Mouse (Mus musculus) small intestine, adult 2 months (tissue): ENCODE measurements around the gene Gpi1. TPM values are rescaled to one million over a fixed set of nuclear protein-coding genes. Genes with fewer than 3 reads are reported as not detected.
"Not testable (repeated sequence)": the region's sequence is repeated elsewhere in the genome, so short reads cannot be mapped to it uniquely, and the experiment has no call there.

Source experiments
- H3K27ac ChIP-seq: fragments of 200-500 bp; 2 replicates; pipeline ENCODE4 v1.5.1; 2012; ENCODE audit warnings: low read depth, low read length, control low read depth, inconsistent platforms; ENCODE audit not compliant: insufficient read depth
- H3K27me3 ChIP-seq: fragments of 200-500 bp; 2 replicates; pipeline ENCODE4 v1.6.1; 2012; ENCODE audit warnings: mild to moderate bottlenecking, moderate library complexity, low read length, inconsistent platforms; ENCODE audit not compliant: control insufficient read depth, insufficient read depth
- H3K36me3 ChIP-seq: fragments of 200-500 bp; 2 replicates; pipeline ENCODE4 v1.6.1; 2012; ENCODE audit warnings: mild to moderate bottlenecking, low read length, control low read depth, inconsistent platforms; ENCODE audit not compliant: control insufficient read depth, insufficient read depth
- H3K4me1 ChIP-seq: fragments of 200-500 bp; 2 replicates; pipeline ENCODE4 v1.6.1; 2012; ENCODE audit warnings: low read length, inconsistent platforms, mixed read lengths; ENCODE audit not compliant: control insufficient read depth, insufficient read depth, insufficient read length
- H3K4me3 ChIP-seq: fragments of 200-500 bp; 2 replicates; pipeline ENCODE4 v1.5.1; 2012; ENCODE audit warnings: low read depth, mild to moderate bottlenecking, control low read depth, inconsistent platforms, low read length, moderate library complexity
- CTCF ChIP-seq: fragments of 200-500 bp; IDR thresholded peaks from 2 replicates; pipeline ENCODE4 v1.5.1; 2012; ENCODE audit warnings: low read depth, mild to moderate bottlenecking, control low read depth, inconsistent platforms, low read length, moderate library complexity, mixed read lengths; ENCODE audit not compliant: insufficient replicate concordance, insufficient read length; ENCODE audit errors: extremely low read depth
- POLR2A ChIP-seq: fragments of 200-500 bp; IDR thresholded peaks from 2 replicates; pipeline ENCODE4 v1.6.1; 2012; ENCODE audit warnings: low read depth, mild to moderate bottlenecking, control low read depth, inconsistent platforms, low read length, moderate library complexity
- WGBS: fragments of 180-500 bp; shearing (Covaris S2); methylation state at CpG from one replicate; pipeline ENCODE4 v1.1.7; 2018; 5-methylcytosine and 5-hydroxymethylcytosine counted together
- polyA plus RNA-seq: library from polyadenylated mRNA; depleted of rRNA; stranded (reverse); fragments of >200 nt; gene quantifications from 2 replicates; pipeline ENCODE4 v1.2.3, GENCODE M21; 2012

The Gpi1 gene
- polyA plus RNA-seq, 1 experiment = 420 TPM

GRCm38 (mm10) chr7:34183356-34183755, 46.8 kb downstream of the Gpi1 start:
- peaks cover 23% of the 10 kb centered on the region for H3K36me3 ChIP-seq
- H3K27me3 ChIP-seq = no peaks in the 10 kb centered on the region
- no peaks in the 10 kb centered on the region for H3K4me1 ChIP-seq
- TF ChIP-seq CTCF (no peak), POLR2A (no peak)
- H3K4me3 ChIP-seq = no peak overlapping the region
- 96% methylated on average over 13 of the region's 13 CpGs for WGBS
- H3K27ac ChIP-seq = no peak overlapping the region

GRCm38 (mm10) chr7:34176241-34176640, 53.9 kb downstream of the Gpi1 start:
- not testable (repeated sequence) for H3K4me3 ChIP-seq, H3K4me1 ChIP-seq, H3K27me3 ChIP-seq, H3K27ac ChIP-seq, H3K36me3 ChIP-seq
- 90% methylated on average over 6 of the region's 6 CpGs for WGBS

GRCm38 (mm10) chr7:34172251-34172650, 57.9 kb downstream of the Gpi1 start:
- TF ChIP-seq CTCF (no peak), POLR2A (no peak)
- no peaks in the 10 kb centered on the region for H3K4me1 ChIP-seq
- H3K27ac ChIP-seq = no peak overlapping the region
- no peaks in the 10 kb centered on the region for H3K36me3 ChIP-seq
- no peak overlapping the region for H3K4me3 ChIP-seq
- WGBS = 45% methylated on average over 1 of the region's 1 CpGs
- no peaks in the 10 kb centered on the region for H3K27me3 ChIP-seq

- WGBS = 85% methylated on average over 3 of the region's 3 CpGs
- H3K27me3 ChIP-seq = no peaks in the 10 kb centered on the region
- no peak for TF ChIP-seq CTCF
- no peak for TF ChIP-seq POLR2A
- H3K4me3 ChIP-seq = peak within 1 kb of the TSS; percentile 71
- no peak within 1 kb of the TSS; the same call in 1 of the 2 replicates for H3K27ac ChIP-seq
- peaks cover 6% of the 10 kb centered on the region; the same call in 1 of the 2 replicates for H3K36me3 ChIP-seq
- H3K4me1 ChIP-seq = no peaks in the 10 kb centered on the region
Observed at GRCm38 (mm10) chr7:34169454-34169853, 60.7 kb downstream of the Gpi1 start, which contains the start of gene Uba2. TSS of gene Uba2 (minus strand) at chr7:34169599.

GRCm38 (mm10) chr7:34168470-34169251, 61.5 kb downstream of the Gpi1 start:
- Histone ChIP-seq H3K27ac (peak overlapping the region; percentile 14), H3K36me3 (peaks cover 10% of the 10 kb centered on the region), H3K4me3 (peak overlapping the region; percentile 71), H3K4me1 (no peaks in the 10 kb centered on the region), H3K27me3 (no peaks in the 10 kb centered on the region)
- TF ChIP-seq CTCF (no peak), POLR2A (peak; percentile 72)
- 10% methylated on average over 30 of the region's 30 CpGs for WGBS

GRCm38 (mm10) chr7:34167766-34168469, 62.2 kb downstream of the Gpi1 start:
- H3K27ac ChIP-seq = peak overlapping the region; percentile 14
- H3K36me3 ChIP-seq = peaks cover 15% of the 10 kb centered on the region
- WGBS = under 1% methylated on average over 54 of the region's 54 CpGs
- TF ChIP-seq POLR2A (no peak), CTCF (no peak)
- H3K4me1 ChIP-seq = no peaks in the 10 kb centered on the region
- peak overlapping the region; percentile 71 for H3K4me3 ChIP-seq
- H3K27me3 ChIP-seq = no peaks in the 10 kb centered on the region

GRCm38 (mm10) chr7:34166850-34167249, 63.3 kb downstream of the Gpi1 start:
- H3K4me3 ChIP-seq = no peak overlapping the region
- no peak overlapping the region for H3K27ac ChIP-seq
- H3K4me1 ChIP-seq = no peaks in the 10 kb centered on the region
- 57% methylated on average over 4 of the region's 4 CpGs for WGBS
- peaks cover 25% of the 10 kb centered on the region for H3K36me3 ChIP-seq
- TF ChIP-seq POLR2A = no peak
- TF ChIP-seq CTCF = peak; percentile 55; the same call in 1 of the 2 replicates
- H3K27me3 ChIP-seq = no peaks in the 10 kb centered on the region
